Mouse (Mus musculus): ENCODE results near the gene Ppara.

DNA sequence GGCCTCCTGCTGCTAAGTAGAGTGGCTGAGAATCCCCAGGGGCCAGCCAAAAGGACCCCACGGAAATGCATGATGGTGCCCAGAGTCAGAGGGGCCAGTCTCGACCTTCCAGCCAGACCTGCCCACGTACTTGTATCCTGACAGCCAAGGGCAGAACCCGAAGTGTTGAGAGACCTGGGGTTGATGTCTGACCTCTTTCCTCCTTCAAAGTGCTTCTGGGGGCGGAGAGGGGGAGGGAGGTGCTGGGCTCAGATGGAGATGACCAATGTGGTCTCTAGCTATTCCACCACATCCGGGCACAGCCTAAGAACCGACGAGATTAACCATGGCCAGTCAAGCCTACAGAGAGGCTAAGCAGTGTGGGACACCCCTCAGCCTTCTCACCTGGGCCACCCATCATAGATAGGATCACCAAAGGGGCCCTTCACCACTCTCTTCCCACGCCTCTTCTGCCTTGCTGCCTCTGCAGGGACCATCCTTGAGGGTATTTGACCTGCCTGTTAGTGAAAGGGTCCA lies 29.7 kb upstream of the Ppara start:
- no peak for TF ChIP-seq CTCF (IDR thresholded peaks at IDR 0.05 in 2 of 3, conservative IDR thresholded peaks at IDR 0.05 in 1 of 3; ENCODE audit: control insufficient read depth in 1 of 3, insufficient read depth in 1 of 3, low read depth in 2 of 3, low read length in 3 of 3, poor library complexity in 1 of 3, severe bottlenecking in 1 of 3)
- no peak for TF ChIP-seq MYC (IDR thresholded peaks at IDR 0.05; ENCODE audit: low read depth, low read length)
- TF ChIP-seq ETS1 (IDR thresholded peaks at IDR 0.05; ENCODE audit: low read depth, low read length), result no peak
- TF ChIP-seq E2F4 (IDR thresholded peaks at IDR 0.05; ENCODE audit: borderline replicate concordance, low read depth, low read length), result no peak
- TF ChIP-seq MAFK (IDR thresholded peaks at IDR 0.05; ENCODE audit: borderline replicate concordance, low read depth, low read length), result no peak
- no peak for TF ChIP-seq TCF12 (IDR thresholded peaks at IDR 0.05; ENCODE audit: low read depth, low read length)
- no peak for TF ChIP-seq RAD21 (IDR thresholded peaks at IDR 0.05; ENCODE audit: low read depth, low read length)
- no peak for TF ChIP-seq CHD2 (IDR thresholded peaks at IDR 0.05; ENCODE audit: low read length)
- TF ChIP-seq POLR2A (IDR thresholded peaks at IDR 0.05; ENCODE audit: control insufficient read depth in 1 of 2, insufficient read depth in 1 of 2, low read depth in 1 of 2, low read length in 2 of 2, poor library complexity in 1 of 2), result no peak
- no peak for TF ChIP-seq TAL1 (IDR thresholded peaks at IDR 0.05; ENCODE audit: low read length)
- no peak for TF ChIP-seq CHD1 (IDR thresholded peaks at IDR 0.05; ENCODE audit: low read depth, low read length)
- TF ChIP-seq SIN3A (IDR thresholded peaks at IDR 0.05; ENCODE audit: low read length), result no peak
- TF ChIP-seq TBP (IDR thresholded peaks at IDR 0.05; ENCODE audit: low read depth, low read length), result no peak

All from MEL (cell line).